Mouse (Mus musculus) gastrocnemius, postnatal 36 days (tissue): ENCODE measurements around the gene Stx1a. TPM values are rescaled to one million over a fixed set of nuclear protein-coding genes. Genes with fewer than 3 reads are reported as not detected.

Experiments used
- DNase-seq, 2 experiments: peaks; one replicate each; pipeline ENCODE4 v3.0.0; 2022
- intact Hi-C: fragments of 180-260 bp; cut with DNase I; formaldehyde crosslinking; loops from one replicate; pipeline ENCODE4 v1.15.1; 2025
- total RNA-seq, 2 experiments: library from RNA; stranded (reverse); gene quantifications; 2 replicates each; pipeline ENCODE4 v1.2.3; 2021

The Stx1a gene
- total RNA-seq, 2 experiments from 2014 or later, result 0.59 to 0.74 TPM

- intact Hi-C loops, result no loop called here
- DNase-seq, result no peak
Measured at GRCm38 (mm10) chr5:135007802-135008571, 15.3 kb upstream of the Stx1a start.

DNA sequence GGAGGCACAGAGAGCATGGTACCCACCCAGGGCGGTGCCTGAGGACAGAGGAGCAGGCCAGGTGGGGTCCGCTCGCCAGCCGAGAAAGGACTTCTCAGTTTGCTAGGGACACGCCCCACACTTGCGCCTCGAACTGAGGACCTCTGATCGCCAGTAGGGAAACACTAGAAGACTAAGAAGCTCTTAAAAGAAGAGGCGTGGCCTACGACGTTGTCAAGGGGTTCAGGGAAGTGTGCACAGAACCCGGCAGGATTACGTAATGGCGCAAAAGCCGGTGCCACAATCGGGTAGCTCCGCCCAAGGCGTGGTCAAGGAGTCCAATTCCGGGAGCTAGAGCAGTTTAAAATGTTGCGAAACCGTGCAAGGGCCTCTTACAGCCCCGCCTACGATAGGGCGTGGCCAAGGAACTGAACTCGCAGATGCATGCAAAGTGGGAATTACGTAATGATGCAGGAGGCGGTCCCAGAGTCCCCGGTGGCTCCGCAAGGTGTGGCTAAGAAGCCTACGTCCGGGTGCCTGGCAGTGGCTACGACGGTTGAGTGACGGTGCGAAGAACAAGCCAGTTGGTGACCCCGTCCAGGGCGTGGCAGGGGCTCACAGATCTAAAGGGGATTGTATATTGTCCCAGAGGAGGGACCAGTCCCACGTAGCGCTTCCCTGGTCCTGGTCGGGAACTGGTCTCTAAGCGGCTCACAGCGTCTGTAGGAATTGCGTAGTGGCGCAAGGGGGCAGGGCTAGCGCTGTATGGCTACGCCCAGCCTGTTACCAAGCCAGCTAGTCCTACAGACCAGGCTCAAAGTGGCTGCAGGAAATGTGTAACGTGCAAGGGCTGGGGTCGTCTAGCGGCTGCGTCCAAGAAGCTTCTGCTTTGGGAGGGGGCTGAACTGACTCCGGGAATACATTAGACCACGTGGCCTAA, 14.4 kb upstream of the Stx1a start, which contains the start of gene Abhd11:
TSS of gene Abhd11 (plus strand) at position 482 of the 919 bp plus-strand sequence.
- peak; percentile 95 to 98 for DNase-seq
- intact Hi-C loops, result no loop called here

- intact Hi-C loops, result loop anchor here (5.0 to 10.0 kb wide), 2 partner anchors 183 to 275 kb away; no protein-coding TSS in a partner anchor
- peak; percentile 79 to 93 for DNase-seq
Measured at GRCm38 (mm10) chr5:135009590-135010319, 13.5 kb upstream of the Stx1a start.

DNA sequence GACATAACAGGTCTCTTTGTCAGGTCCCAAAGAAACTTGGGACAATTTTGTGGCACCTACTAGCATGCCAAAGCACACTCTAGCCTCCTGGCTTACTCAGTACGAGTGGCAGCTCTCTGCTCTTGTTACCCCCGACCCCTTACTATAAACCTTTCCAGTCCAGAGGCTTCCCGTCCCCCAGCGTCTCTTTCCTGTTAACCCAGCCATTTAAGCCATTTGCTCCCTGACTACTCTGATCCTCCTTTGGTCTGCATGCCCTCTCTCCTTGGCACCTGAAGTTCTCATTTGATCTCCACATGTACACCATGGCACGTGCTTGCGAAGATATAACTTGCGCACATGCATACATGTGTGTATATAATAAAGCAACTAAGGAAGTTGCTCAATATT, 13.0 kb upstream of the Stx1a start:
- intact Hi-C loops, result loop anchor here (5.0 to 10.0 kb wide), 2 partner anchors 182 to 274 kb away; no protein-coding TSS in a partner anchor
- DNase-seq, result no peak

GRCm38 (mm10) chr5:135010841-135011743, 12.2 kb upstream of the Stx1a start:
- no peak for DNase-seq
- intact Hi-C loops, result loop anchor here (5.0 to 10.0 kb wide), 2 partner anchors 181 to 274 kb away; no protein-coding TSS in a partner anchor

DNA sequence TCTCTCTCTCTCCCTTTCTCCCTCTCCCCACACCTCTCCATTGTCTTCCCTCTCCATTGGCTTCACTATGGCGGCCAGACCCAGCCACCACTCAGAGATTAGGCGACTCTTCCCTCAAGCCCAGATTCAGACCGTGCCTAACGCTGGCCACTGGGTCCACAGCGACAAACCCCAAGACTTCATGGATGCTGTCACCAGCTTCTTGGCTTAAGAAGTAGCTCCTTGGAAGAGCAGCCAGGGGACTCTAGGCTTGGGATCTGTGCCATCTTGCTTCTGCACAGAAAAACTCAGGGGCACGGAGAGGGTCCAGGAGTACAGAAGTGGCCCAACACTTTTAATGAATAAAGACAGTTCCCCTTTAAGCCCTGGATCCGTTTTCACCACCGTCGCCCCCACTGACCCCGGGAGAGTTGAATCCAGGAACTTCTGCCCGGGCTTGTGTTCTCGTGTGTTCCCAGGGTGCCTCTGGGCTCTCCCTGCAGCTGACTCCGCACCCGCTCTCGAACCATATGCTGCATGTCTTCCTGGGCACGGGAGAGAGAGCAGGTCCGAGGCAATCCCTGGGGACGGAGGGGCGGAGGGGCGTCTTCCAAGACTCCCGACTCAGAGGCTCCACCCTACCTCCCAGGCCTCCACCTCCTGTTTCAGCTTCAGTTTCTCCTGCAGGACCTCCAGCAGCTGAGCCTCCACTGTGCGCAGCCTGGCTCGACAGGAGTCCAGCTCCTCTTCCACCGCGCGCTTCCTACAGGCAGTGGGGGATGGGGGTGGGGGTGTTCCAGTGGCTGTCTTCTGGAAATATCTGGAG, 11.3 kb upstream of the Stx1a start:
- intact Hi-C loops, result loop anchor here (5.0 to 10.0 kb wide), 2 partner anchors 180 to 273 kb away; no protein-coding TSS in a partner anchor
- DNase-seq, result no peak

DNA sequence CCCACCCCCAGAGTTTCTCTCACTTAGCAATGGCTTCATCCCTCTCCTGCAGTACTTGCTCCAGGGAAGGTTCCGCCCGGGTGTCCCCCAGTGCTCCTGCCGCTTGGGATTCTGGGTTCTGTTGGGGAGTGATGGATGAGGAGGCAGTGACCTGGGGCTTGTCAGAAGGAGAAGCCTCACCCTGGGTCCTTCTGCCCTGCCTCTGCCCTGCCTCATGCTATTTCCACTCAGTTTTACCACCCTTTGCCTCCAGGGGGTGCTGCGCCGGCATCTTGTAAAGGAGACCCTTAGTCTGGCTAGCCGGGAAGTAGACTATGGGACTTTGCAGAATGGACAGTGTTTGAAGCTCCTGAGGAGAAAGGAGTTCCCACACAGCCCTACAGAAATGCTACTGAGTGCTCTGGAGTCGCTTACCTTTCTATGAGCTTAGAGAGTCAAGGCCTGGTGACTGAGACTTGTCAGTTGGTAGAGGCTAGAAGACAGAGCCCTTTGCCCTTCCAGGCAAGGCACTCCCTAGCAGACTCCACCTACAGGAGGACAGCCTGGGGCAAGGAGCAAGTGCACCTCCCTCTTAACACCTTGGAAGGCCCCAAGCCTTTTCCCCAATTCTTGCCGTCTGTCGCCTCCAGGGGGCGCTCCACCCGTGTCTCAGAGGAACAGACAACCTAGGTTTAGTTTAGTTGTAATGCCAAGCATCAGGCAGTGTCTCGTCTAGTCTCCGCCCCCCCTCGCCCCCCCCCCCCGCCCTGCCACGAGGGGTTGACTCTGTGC, 10.4 kb upstream of the Stx1a start:
- peak; percentile 77 for DNase-seq
- intact Hi-C loops, result loop anchor here (5.0 to 10.0 kb wide), 2 partner anchors 179 to 272 kb away; no protein-coding TSS in a partner anchor

- intact Hi-C loops, result loop anchor here (5.0 to 10.0 kb wide), 2 partner anchors 87 to 269 kb away; no protein-coding TSS in a partner anchor
- peak; percentile 80 to 87 for DNase-seq
Measured at GRCm38 (mm10) chr5:135015497-135015896, 7.8 kb upstream of the Stx1a start.

- intact Hi-C loops, result loop anchor here (5.0 to 10.0 kb wide), 2 partner anchors 86 to 269 kb away; no protein-coding TSS in a partner anchor
- DNase-seq, result no peak
Measured at GRCm38 (mm10) chr5:135016224-135016759, 7.0 kb upstream of the Stx1a start.

- intact Hi-C loops, result loop anchor here (5.0 kb wide), 1 partner anchor 50 kb away; no protein-coding TSS in a partner anchor
Measured at GRCm38 (mm10) chr5:135021814-135022213, 1.5 kb upstream of the Stx1a start.

DNA sequence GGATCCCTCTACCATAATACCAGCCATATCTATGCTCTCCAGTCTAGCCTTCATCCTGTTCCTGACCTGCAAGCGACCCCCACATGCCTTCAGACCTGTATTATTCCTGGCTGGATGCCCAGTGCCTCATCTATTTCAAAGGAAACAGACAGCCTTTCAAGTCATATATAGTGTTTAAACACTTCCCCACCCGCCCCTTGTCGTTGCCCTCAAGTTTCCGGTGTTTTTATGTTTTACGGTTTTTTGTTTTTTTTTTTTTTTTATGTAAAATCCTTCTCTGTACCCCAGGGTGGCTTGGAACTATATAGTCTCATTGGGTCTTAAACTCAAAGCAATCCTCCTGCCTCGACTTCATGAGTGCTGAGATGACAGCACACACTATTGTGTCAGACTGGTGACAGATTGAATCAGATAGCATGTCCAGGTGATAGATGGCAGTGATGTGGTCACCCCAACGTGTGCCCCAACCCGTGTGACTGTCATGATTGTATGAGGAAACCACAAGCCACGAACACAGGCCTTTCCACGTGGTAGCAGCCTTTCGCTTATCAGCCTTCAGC, 1.5 kb downstream of the Stx1a start:
- intact Hi-C loops, result loop anchor here (5.0 kb wide), 1 partner anchor 48 kb away; no protein-coding TSS in a partner anchor
- DNase-seq, result no peak

More at GRCm38 (mm10) chr5:135021814-135022213, 1.5 kb upstream of the Stx1a start:
- no peak for DNase-seq

DNA sequence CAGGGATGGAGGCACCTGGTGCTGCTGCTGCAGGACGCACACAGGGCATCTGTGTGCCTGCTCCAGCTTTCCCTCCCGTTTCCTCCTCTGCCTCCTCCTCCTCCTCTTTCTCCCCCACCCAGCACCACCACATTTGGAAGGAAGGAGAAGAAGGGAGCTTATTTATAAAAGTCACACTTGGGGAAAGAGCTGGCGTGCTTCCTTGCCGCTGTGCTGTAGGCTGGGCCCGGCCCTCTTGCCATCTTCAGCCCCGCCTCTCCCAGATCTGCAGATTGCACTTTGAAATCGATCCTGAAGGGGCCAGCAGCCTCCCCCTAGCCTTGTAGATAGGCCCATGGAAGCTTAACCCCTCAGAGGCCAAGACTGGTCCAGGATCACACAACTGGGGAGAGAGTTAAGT, 2.6 kb downstream of the Stx1a start:
- intact Hi-C loops, result no loop called here
- DNase-seq, result no peak

DNA sequence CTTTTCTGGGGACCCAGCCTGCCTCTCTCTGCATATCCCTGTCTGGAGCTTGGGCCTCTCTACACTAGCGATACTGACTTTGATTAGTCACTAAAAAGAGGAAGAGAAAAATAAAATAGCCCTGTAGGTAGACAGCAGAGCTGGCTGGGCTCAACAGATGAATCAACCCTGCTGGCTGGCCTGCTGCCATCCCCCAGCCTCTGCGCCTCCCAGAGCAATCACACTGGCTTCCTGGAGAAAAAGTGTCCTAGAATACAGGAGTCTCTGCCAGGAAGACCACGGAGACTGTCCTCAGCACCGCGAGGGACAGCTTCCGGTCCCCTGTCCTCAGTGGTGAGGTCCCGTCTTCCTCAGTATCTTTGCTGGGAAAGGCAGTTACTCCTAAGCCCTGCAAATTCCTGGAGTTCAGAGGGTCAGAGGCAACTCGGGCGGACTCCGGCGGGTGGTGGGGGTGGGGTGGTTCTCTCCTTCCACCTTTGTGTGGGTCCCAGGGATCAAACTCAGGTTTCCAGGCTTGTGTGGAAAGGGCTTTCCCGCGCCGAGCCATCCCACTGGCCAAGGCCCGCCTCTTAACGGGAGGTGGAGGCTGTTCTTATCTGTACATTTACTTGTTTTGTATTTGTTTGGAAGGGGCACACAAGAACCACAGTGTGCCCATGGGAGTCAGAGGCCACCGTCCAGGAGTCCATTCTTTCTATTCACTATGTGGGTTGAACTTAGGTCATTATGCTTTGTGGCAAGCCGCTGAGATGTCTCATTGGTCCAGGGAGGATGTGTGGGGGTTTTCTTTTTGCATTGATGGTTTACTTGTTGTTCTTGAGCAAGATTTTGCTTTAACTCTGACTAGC, 5.9 kb downstream of the Stx1a start:
- intact Hi-C loops, result no loop called here
- DNase-seq, result peak in 1 of 2 experiments; percentile 49

- intact Hi-C loops, result no loop called here
- no peak for DNase-seq
Measured at GRCm38 (mm10) chr5:135032581-135032980, 9.3 kb downstream of the Stx1a start.

GRCm38 (mm10) chr5:135034593-135034992, 11.3 kb downstream of the Stx1a start:
- intact Hi-C loops, result no loop called here
- no peak for DNase-seq
